Mouse (Mus musculus) urinary bladder, adult 2 months (tissue): Measurements from ENCODE around the gene Dhrs13. TPM values are rescaled to one million over a fixed set of nuclear protein-coding genes. Genes with fewer than 3 reads are reported as not detected.

ENCODE experiments used
- DNase-seq: peaks from one replicate; pipeline ENCODE4 v3.0.0; 2022; ENCODE audit warnings: low spot score
- polyA plus RNA-seq: library from polyadenylated mRNA; depleted of rRNA; stranded (reverse); fragments of >200 nt; gene quantifications from 2 replicates; pipeline ENCODE4 v1.2.3, GENCODE M21; 2012; rRNA removed

Gene Dhrs13
- polyA plus RNA-seq = 2.2 and 2.5 TPM in 2 replicates

DNA sequence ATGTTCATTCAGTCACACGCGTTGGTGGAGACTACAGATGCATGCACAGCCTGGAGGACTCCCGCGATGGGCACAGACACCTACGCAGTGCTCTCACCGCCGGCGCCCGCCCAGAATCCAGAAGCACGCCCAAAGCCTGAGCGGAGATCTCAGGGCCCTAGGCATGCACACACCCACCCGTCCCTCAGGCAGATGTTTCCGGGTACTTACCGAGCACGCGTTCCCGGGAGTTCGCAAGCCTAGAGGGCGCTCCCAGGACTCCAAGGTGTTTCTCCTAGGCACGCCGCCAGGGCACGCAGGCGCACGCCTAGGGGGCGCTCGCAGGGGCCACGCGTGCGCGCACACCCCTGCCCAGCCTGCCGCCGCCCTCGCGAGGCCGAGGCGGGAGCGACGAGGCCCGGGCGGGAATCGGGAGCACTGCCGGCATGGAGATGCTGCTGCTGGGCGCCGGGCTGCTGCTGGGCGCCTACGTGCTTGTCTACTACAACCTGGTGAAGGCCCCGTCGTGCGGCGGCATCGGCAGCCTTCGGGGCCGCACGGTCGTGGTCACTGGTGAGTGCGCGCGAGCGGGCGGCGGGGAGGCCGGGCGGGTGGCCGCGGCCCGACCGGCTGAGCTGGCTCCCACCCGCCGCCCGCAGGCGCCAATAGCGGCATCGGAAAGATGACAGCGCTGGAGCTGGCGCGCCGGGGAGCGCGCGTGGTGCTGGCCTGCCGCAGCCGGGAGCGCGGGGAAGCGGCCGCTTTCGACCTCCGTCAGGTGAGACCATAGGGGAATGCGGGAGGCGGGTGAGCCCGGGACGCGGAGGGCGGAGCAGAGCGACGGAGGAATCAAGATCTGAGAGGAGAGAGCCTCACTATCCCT, at the start of gene Dhrs13:
Gene Dhrs13 (plus strand): TSS at position 334 of the 862 bp plus-strand sequence.
- DNase-seq = peak; percentile 91

DNA sequence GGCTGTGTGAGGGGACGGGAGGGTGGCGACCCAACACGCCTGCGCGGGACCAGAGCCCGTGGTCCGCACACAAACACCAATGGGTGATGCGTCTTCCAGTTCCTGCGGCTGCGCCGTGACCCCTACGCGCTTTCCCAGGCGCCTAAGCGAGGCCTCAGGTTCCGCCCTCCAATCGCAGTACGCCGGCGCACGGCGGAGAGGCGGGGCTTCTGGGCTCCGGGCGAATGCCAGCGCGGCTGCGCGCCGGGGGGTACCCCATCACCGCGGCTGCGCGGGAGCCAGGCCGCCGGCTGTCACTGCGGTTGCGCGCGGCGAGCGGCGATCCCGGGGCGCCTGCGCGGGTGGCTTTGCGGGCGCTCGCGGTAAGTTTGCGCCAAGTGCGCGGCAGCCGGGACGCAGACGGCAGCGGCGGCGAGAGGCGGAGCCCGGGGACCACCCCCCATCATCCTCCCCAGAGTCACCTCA, 49.6 kb upstream of the Dhrs13 start, which contains the start of gene Phf12:
Gene Phf12 (plus strand): TSS at position 314 of the 465 bp plus-strand sequence.
- peak; percentile 99 for DNase-seq

DNA sequence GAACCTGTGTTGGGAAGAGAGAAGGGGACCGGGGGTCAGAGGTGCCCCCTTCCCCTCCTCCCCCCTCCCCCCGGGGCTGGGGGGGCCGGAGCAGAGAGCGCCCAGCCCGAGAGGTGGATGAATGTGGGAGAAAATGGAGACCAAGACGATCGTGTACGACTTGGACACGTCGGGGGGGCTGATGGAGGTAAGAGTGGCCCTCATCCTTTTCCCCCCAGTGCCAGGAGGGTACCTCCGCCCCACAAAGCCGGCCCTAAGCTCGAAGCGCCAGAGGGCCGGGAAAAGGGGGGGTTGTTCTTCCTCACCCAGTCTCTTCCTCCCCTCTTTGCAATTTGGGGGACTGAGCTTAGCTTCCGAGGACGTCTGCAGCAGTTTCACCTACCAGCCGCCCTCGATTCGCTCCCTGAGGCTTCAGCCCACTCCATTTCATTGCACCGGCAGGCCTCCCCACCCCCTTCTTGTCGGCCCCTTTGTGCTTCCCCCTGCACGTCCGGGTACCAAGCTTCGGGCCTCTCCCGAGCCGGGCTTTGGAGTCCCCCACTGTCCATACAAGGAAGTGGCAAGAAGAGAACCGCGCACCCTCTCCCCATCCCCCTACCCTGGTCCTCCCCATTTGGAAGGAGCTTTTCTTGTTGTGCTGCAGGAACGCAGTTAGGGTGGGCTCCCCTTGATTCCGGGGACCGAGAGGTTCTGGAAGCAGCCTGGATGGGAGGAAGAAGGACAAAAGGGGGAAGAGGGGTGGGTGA, 48.7 kb upstream of the Dhrs13 start:
- DNase-seq = peak; percentile 45

DNA sequence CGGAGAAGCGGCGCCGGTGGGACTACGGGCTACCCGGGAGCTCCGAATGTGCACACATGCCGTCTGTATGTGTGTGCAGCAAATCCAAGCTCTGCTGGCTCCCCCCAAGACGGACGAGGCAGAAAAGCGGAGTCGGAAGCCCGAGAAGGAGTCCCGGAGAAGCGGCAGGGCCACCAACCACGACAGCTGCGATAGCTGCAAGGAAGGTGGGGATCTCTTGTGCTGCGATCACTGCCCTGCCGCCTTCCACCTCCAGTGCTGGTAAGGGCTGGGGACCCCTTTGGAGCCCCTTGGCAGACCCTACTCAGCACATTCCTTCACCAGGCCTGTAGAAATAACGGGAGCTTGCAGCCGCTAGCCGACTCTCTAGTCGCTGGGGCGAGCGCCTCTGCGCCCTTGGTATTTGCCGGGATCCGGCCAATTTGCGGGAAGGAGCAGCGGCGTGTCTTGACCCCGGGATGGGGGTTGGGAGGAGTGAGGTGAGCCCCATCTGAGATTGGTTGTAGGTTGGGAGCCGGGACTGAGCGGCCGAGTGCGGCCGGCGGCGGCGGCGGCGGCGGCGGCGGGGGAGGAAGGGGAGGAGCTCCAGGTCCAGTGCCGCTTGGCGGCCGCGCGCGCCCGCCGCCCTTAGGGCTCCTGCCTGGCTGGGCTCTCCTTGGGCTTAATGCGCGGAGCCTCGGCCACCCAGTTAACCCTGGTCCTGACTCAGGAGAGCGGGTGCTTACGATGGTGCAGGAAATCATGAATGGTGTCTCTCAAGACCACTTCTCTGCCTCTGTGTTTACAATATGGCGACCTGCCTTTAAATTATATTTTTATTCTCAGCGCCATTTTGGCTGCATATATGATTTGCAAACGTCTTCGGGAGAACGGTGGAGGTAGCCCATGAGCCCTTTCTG, 47.9 kb upstream of the Dhrs13 start:
- peak; percentile 63 for DNase-seq

DNA sequence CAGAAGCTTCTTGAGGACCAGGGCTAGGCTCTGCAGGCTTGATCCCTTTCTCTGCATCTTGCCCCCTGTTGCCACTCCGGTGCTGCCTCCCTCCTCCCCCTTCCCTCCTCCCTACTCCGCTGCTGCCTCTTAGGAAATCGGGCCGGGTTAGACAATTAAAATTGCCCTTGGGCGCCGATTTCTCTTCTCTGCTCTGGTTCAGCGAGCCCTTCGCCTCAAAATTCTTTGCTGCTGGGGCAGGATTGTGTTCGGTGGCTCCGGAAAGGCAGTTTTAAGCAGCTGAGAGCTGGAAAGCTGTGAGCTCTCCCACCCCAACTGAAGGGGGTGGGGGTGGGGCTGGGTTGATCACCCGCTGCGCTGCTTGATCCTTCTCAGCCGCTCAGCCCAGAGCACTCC, 47.2 kb upstream of the Dhrs13 start:
- peak; percentile 47 for DNase-seq

DNA sequence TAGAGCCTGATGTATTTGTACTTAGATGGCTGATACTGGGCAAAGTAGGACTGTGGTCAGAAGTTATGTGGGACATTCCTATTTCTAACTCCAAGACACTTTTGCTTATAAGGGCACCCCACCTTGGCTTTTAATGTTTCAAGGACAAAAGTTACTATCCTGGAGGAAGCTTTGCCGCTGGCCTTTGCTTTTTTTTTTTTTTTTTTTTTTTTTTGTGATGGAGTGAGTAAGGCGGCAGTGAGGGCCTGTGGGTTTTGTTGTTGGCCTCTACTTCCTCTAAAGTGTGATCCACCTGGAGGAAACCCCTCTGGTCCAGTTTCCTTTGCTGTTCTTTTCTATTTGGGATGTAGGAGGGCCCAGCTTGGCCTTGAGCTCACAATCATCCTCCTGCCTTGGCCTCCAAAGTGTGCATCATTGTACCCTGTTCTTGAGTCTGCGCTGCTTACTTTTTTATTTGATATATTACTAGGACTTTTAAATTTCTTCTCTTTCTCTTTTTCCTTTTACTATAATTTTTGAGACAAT, 46.5 kb upstream of the Dhrs13 start:
- no peak for DNase-seq

DNA sequence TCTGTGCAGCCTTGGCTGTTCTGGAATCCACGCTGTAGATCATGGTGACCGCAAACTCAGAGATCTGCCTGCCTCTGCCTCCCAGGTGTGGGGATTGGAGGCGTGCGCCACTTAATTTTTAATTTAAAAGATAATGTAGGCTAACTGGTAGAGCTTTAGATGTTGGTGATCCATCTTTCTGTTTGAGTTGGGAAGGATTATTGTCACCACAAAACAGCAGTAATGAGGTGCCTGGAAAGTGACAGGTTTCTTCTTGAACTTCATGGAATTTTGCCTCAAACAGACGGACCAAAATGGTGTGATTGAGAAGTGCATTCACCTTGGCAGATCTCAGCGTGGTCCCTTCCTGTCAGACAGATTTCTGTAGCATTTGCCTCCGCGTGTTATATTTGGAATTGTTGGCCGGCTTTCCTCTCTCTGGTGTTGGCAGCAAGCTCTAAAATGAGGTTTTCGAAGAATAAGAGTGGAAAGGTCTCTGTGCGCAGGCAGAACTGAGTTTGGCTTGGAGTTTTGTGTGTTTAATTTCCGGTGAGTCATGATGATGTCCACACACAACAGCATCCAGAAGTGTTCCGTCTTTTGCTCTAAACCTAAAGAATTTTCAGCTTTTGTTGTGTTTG, 42.9 kb upstream of the Dhrs13 start:
- DNase-seq = no peak

DNA sequence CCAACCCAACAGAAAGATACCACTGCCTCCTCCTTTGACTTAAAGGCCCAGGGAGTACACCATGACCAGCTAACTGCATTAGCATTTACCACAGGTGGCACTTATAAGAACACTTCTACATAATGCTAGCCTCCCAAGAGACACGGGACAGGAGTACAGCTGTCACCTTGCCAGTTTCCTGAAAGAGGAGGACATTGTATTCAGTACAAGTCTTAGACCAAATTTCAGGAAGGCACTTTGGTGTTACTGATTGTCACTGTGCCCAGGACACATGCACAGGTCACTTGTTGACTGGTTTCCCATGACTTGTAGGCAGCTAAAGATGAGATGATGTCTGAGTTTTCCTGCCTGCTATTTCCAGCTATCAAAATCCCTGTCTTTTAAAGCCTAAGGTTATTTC, 36.5 kb upstream of the Dhrs13 start:
- no peak for DNase-seq

DNA sequence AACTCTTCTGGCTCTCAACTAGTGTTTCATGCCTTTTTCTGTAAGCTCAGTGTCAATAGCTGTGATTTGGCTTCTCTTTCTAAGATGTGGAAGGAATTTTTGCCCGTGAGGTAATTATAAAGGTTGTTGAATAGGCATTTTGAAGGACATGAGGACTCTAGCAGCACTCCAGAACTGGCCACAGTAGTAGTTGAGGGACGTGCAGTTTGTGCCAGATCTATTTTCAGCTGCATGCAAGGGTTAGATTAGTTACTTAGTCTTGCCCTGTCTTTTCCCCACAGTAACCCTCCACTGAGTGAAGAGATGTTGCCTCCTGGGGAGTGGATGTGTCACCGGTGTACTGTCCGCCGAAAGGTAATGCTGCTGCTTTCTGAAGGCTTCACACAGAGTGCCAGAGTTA, 25.6 kb upstream of the Dhrs13 start:
- no peak for DNase-seq

DNA sequence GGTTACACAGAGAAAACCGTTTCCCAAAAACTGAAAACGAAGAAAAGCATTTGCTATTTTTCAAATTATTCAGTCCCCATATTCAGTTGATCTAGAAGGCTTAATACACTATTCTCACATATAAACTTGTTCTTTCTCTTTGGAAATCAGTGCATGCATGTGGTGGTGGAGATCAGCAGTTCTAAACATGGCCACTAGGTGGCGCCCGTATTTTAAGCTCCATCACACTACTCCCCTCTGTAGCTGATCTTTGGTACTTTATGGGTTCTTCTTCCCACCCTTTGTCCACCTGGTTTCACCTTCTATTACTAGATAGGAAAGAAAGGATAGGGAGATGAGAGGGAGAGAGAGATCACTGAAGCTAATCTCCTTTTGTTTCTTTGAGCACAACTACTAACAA, 12.4 kb upstream of the Dhrs13 start:
- no peak for DNase-seq

DNA sequence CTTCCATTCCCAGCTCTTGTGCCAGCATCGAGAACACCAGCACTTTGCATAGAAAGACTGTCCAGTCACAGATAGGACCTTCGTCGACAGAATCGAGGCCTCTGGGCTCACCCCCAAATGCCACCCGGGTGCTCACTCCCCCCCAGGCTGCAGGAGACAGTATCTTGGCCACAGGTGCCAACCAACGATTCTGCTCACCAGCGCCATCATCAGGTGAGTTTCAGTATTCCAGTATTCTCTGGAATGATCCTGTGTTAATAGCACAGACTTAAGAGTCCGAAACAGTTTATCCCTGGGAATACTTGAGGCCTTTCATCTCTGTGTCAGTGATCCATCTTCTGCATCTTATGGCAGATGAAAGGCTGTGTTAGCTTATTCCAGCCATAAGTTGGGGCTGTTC, 8.5 kb upstream of the Dhrs13 start:
- DNase-seq = no peak

DNA sequence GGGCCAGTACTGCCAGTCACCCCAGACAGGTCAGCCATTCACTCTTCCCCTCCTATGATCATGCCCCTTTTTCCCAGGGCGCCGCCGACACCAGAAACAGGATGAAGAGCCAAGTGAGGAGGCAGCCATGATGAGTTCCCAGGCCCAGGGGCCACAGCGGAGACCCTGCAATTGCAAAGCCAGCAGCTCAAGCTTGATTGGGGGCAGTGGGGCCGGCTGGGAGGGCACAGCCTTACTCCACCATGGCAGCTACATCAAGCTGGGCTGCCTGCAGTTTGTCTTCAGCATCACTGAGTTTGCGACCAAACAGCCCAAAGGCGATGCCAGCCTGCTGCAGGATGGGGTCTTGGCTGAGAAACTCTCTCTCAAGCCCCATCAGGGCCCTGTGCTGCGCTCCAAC, 2.8 kb upstream of the Dhrs13 start:
- no peak for DNase-seq

DNA sequence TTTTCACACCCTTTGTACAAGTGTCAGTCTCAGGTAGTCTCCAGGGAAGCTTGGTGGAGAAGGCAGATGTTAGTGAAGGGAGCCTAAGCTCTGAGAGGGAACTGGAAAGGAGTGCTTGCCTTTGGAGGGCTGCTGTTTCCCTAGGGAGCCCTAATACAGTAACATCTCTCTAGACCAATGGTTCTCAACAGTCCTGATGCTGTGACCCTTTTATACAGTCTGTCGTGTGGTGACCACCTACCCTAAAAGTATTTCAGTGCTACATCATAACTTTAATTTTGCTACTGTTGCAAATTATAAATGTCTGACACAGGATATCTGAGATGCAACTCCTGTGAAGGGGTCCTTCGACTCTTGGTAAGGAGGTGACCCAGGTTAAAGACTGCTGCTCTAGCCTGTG, 1.5 kb upstream of the Dhrs13 start:
- DNase-seq = no peak

DNA sequence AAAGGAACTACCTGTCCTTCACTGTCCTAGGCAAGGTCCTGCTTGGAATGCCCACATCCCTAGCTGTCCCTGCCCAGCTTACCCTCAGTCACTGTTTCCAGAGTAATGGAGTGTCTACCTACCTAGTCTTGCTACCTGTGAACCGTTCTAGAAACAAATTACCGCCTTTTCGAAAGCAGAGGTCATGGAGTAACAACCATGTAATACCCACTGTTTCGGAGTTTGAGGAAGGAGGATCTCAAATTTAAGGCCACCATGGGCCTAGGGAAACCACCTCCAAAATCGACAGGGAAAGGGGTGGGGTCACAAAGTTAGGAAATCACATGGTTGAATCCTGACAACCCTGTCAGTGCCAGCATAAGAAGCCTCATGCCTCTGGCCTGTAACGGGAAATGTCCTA, 691 bp upstream of the Dhrs13 start:
- DNase-seq = no peak

DNA sequence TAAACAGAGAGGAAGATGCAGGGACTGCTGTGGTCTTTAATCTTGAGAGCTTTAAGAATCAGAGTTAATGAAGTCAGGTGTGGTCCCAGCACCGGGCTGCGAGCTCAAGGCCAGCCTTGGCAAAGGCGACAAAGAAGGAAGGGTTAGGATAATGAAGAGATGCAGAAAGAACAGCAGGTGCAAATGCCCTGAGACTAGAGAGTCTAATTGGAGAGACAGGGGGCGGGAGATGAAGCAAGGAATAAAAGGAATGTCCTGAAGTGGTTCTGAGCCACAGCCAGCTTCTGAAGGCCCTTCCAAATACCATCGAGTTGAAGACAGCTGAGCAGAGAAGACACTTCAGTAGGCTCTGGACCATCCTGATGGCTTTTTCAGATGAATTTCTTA, 722 bp downstream of the Dhrs13 start:
- DNase-seq = no peak

DNA sequence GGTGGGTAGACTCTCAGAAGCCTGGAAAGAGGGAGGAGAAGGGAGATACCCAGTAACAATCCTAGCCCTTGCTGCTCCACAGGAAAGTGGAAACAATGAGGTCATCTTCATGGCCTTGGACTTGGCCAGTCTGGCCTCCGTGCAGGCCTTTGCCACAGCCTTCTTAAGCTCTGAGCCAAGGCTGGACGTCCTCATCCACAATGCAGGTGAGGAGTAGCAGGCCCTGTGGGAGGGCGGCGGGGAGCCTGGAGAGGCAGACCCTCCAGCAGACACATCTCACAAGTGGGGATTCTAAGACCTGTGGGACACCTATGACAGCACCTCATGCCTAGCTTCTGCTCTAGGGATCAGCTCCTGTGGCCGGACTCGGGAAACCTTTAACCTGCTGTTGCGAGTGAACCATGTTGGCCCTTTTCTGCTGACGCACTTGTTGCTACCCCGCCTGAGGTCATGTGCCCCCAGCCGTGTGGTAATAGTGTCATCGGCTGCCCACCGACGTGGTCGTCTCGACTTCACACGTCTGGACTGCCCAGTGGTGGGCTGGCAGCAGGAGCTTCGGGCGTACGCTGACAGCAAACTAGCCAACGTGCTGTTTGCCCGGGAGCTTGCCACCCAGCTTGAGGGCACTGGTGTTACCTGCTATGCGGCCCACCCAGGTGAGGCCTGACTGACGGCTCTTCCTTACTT, 2.0 kb downstream of the Dhrs13 start:
- DNase-seq = no peak

DNA sequence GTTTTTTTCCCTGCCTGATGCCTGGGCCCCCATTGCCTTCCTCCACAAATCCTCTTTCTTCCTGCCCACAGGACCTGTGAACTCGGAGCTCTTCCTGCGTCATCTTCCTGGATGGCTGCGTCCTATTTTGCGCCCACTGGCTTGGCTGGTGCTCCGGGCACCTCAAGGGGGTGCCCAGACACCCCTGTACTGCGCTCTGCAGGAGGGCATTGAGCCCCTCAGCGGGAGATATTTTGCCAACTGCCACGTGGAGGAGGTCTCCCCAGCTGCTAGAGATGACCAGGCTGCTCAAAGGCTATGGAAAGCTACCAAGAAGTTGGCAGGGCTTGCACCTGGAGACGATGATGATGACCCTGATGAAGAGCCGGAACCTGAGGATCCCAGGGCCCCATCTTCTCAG, 4.7 kb downstream of the Dhrs13 start:
- DNase-seq = no peak

DNA sequence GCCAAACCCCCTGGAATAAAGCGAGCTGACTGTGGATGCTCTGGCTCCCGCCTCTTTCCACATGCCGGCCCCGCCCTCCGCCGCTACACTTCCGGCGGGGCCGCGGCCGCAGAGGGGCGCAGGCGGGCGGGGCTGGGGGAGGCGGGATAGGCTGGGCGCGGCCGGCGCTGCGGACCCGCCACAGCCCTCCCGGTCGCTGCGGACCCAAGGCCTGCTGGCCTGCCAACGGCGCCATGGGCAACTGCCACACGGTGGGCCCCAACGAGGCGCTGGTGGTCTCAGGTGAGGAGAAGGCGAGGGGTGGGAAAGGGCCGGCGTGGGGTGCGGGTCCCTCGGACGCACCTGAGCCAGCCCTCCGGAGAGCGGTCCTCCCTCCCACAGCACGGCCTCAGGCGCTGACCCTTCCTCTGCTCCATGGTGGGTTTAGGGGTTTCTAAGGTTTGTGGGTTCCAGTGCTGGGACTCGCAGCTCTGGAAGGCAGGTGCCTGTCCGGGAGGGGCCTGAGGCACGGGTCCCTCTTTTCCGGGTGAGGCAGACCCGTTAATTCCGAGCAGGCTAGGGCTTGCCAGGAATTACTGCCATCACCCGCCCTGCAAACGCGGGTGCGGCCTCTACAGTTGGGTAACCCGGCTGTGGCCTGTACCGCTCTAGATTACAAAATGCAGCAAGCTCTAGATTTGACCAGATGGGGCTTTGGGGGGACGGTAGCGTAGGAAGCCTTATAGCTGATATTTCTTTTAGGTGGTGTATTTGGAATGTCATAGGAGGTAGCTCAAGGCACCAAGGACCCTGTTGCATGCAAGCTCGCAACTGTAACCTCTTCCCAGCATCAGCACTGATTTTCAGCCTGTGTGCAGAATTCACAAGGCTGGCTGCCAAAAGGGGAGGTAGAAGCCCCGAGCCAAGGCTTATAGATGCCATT, 6.0 kb downstream of the Dhrs13 start, which contains the start of gene Flot2:
Gene Flot2 (plus strand): TSS at position 101 of the 922 bp plus-strand sequence.
- DNase-seq = peak; percentile 53

DNA sequence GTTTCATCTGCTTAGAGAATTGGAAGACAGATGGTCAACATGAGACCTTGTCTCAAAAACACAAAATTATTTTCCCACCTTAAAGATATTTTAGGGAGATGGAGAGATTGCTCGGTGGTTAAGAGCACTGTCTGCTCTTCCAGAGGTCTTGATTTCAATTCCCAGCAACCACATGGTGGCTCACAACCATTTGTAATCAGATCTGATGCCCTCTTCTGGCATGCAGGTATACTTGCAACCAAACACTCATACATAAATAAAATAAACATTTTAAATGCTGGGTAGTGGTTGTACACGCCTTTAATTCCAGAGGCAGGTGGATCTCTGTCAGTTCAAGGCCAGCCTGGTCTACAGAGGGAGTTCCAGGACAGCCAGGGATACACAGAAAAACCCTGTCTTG, 8.8 kb downstream of the Dhrs13 start:
- no peak for DNase-seq
